Mouse (Mus musculus) neural tube, embryonic 14.5 days (tissue): ENCODE results near the gene Spata1. TPM values are rescaled to one million over a fixed set of nuclear protein-coding genes. Genes with fewer than 3 reads are reported as not detected.

Experiments
- ATAC-seq: fragments of 200-750 bp; cut with Nextera tagmentation; 2 replicates; pipeline ENCODE4 v1.8.0; 2017; ENCODE audit warnings: low read depth, mild to moderate bottlenecking, moderate TSS enrichment, moderate library complexity
- H3K27ac ChIP-seq: fragments of 300-500 bp; sonication (generic); 2 replicates; pipeline ENCODE4 v1.5.1; 2014; ENCODE audit warnings: low read depth, mild to moderate bottlenecking, control low read depth, low read length, moderate library complexity, mixed read lengths
- H3K27me3 ChIP-seq: fragments of 300-500 bp; sonication (generic); 2 replicates; pipeline ENCODE4 v1.6.1; 2014; ENCODE audit warnings: low read length; ENCODE audit not compliant: control insufficient read depth, insufficient read depth
- H3K36me3 ChIP-seq: fragments of 300-500 bp; sonication (generic); 2 replicates; pipeline ENCODE4 v1.6.1; 2014; ENCODE audit warnings: low read length, mixed read lengths; ENCODE audit not compliant: control insufficient read depth, insufficient read depth
- H3K4me1 ChIP-seq: fragments of 300-500 bp; sonication (generic); 2 replicates; pipeline ENCODE4 v1.6.1; 2014; ENCODE audit warnings: low read length; ENCODE audit not compliant: control insufficient read depth, insufficient read depth
- H3K4me2 ChIP-seq: fragments of 300-500 bp; sonication (generic); 2 replicates; pipeline ENCODE4 v1.6.1; 2014; ENCODE audit warnings: mild to moderate bottlenecking, low read depth, low read length, control low read depth
- H3K4me3 ChIP-seq: fragments of 300-500 bp; sonication (generic); 2 replicates; pipeline ENCODE4 v1.5.1; 2014; ENCODE audit warnings: low read depth, low read length, control low read depth, mixed read lengths
- H3K9ac ChIP-seq: fragments of 300-500 bp; sonication (generic); replicated peaks from 2 replicates; pipeline ENCODE4 v1.6.1; 2014; ENCODE audit warnings: low read depth, mild to moderate bottlenecking, control low read depth, low read length, mixed read lengths
- H3K9me3 ChIP-seq: fragments of 300-500 bp; sonication (generic); 2 replicates; pipeline ENCODE4 v1.6.1; 2016; ENCODE audit warnings: low read length; ENCODE audit not compliant: control insufficient read depth
- WGBS: fragments of 180-500 bp; shearing (Covaris S2); extraction: QIAGEN DNeasy Blood & Tissue Kit; methylation state at CpG from one replicate; pipeline ENCODE4 v1.1.7; 2014; 5-methylcytosine and 5-hydroxymethylcytosine counted together
- polyA plus RNA-seq: library from polyadenylated mRNA; unstranded; fragments of >200 nt; fragmentation: Nextera tagmentation; extraction: Ambion mirVana; gene quantifications from 2 replicates; pipeline ENCODE4 v1.2.1, GENCODE M21; 2014

Spata1 gene
- polyA plus RNA-seq, 1 experiment from 2014 or later = 6.2 TPM

- Histone ChIP-seq H3K9ac (no peak overlapping the region), H3K36me3 (no peaks in the 10 kb centered on the region), H3K27me3 (no peaks in the 10 kb centered on the region), H3K4me1 (no peaks in the 10 kb centered on the region), H3K9me3 (no peaks in the 10 kb centered on the region), H3K4me3 (no peak overlapping the region), H3K27ac (no peak overlapping the region), H3K4me2 (no peak overlapping the region)
- ATAC-seq = no peak
Measured at GRCm38 (mm10) chr3:146473741-146474140, 25.8 kb downstream of the Spata1 start.

- 65% methylated on average over 4 of the region's 4 CpGs for WGBS
- Histone ChIP-seq H3K4me1 (no peaks in the 10 kb centered on the region), H3K9ac (no peak overlapping the region), H3K4me2 (no peak overlapping the region), H3K4me3 (no peak overlapping the region), H3K27ac (no peak overlapping the region), H3K9me3 (no peaks in the 10 kb centered on the region), H3K27me3 (no peaks in the 10 kb centered on the region), H3K36me3 (no peaks in the 10 kb centered on the region)
- no peak for ATAC-seq
Measured at GRCm38 (mm10) chr3:146472657-146473056, 26.9 kb downstream of the Spata1 start.

DNA sequence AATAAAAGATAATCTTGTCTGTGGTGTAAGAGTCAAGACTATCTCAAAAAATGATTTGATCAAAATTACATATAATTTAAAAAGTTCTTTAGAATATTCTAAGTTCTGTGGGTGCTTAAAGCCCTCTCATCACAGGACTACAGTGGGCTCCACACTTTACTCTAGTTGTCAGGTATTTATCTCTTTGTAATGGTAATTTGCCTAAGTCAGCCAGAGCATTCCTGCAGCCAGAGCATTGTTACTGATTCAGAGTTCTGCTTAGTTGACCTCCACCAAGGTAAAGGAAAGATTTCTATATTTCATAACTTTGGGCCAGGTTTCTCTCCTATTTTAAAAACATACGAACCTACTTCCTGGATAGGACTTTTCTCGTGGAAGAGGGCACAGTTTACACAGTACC lies 30.3 kb downstream of the Spata1 start:
- Histone ChIP-seq H3K4me2 (no peak overlapping the region), H3K27me3 (no peaks in the 10 kb centered on the region), H3K9ac (no peak overlapping the region), H3K27ac (no peak overlapping the region), H3K4me3 (no peak overlapping the region), H3K36me3 (no peaks in the 10 kb centered on the region), H3K9me3 (no peaks in the 10 kb centered on the region), H3K4me1 (no peaks in the 10 kb centered on the region)
- 79% methylated on average over 2 of the region's 2 CpGs for whole genome bisulfite sequencing
- no peak for ATAC-seq

DNA sequence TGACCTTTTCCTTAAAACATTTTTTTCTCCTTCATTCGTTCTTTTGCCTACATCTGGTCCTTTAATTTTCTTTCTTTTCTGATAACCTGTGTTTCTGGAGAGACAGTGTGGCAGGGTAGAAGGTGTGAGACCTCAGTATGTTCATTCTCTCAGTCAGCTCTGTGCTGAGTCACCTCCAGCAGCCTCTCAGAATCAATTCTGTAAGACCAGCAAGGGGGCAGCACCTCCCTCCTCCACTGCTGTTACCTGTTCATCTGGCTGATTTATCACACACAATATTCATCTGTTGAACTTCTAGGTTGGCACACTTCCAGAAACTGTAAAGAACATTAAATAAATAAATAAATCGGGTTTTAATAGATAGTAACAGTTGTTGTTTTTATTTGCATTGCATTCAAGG lies 36.6 kb downstream of the Spata1 start:
- Histone ChIP-seq H3K27me3 (no peaks in the 10 kb centered on the region), H3K4me1 (no peaks in the 10 kb centered on the region), H3K36me3 (no peaks in the 10 kb centered on the region), H3K9ac (no peak overlapping the region), H3K4me2 (no peak overlapping the region), H3K4me3 (no peak overlapping the region), H3K27ac (no peak overlapping the region), H3K9me3 (no peaks in the 10 kb centered on the region)
- ATAC-seq = no peak
- 71% methylated on average over 2 of the region's 2 CpGs for WGBS

DNA sequence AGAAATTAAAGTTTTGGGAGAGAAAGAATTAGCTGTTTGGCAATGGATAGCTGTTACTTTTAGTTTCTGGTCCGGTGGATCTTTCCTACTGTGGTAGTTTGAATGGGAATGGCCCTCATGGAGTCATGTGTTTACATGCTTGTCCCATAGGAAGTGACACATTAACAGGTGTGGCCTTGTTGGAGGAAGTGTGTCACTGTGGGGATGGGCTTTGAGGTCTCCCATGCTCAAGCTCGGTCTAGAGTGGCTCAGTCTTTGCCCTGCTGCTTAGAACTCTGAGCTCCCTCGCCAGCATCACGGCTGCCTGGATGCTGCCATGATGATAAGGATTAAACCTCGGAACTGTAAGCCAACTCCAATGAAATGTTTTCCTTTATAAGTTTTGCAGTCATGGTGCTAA lies 48.2 kb downstream of the Spata1 start:
- no peaks in the 10 kb centered on the region for H3K9me3 ChIP-seq
- H3K9ac ChIP-seq = no peak overlapping the region
- H3K4me2 ChIP-seq = no peak overlapping the region; the same call in 1 of the 2 replicates
- WGBS = 85% methylated on average over 5 of the region's 5 CpGs
- no peak overlapping the region for H3K4me3 ChIP-seq
- H3K27me3 ChIP-seq = no peaks in the 10 kb centered on the region
- H3K4me1 ChIP-seq = no peaks in the 10 kb centered on the region
- 0 out of 2 replicates have a peak, but pooled peaks cover 3% of the 10 kb centered on the region for H3K36me3 ChIP-seq
- no peak overlapping the region for H3K27ac ChIP-seq
- ATAC-seq = no peak

GRCm38 (mm10) chr3:146450371-146450841 lies 49.1 kb downstream of the Spata1 start:
- Histone ChIP-seq H3K36me3 (0 out of 2 replicates have a peak, but pooled peaks cover 3% of the 10 kb centered on the region), H3K27ac (peak overlapping the region; percentile 49), H3K4me1 (no peaks in the 10 kb centered on the region), H3K9ac (peak overlapping the region; percentile 55), H3K27me3 (no peaks in the 10 kb centered on the region), H3K4me2 (peak overlapping the region; percentile 61), H3K9me3 (no peaks in the 10 kb centered on the region), H3K4me3 (peak overlapping the region; percentile 43)
- WGBS = under 1% methylated on average over 29 of the region's 29 CpGs
- peak; percentile 98 for ATAC-seq

GRCm38 (mm10) chr3:146449745-146450250 lies 49.8 kb downstream of the Spata1 start, which contains the start of gene Ctbs:
Ctbs (plus strand) TSS chr3:146449795.
- peak within 1 kb of the TSS; percentile 43 for H3K4me3 ChIP-seq
- H3K27ac ChIP-seq = peak within 1 kb of the TSS; percentile 49
- no peaks in the 10 kb centered on the region for H3K9me3 ChIP-seq
- 54% methylated on average over 9 of the region's 9 CpGs for WGBS
- H3K4me1 ChIP-seq = no peaks in the 10 kb centered on the region
- ATAC-seq = peak; percentile 28
- H3K36me3 ChIP-seq = no peaks in the 10 kb centered on the region
- H3K9ac ChIP-seq = peak within 1 kb of the TSS; percentile 55
- no peaks in the 10 kb centered on the region for H3K27me3 ChIP-seq
- peak within 1 kb of the TSS; percentile 61 for H3K4me2 ChIP-seq

- WGBS = 65% methylated on average over 6 of the region's 6 CpGs
- H3K4me3 ChIP-seq = no peak overlapping the region
- no peak for ATAC-seq
- no peak overlapping the region for H3K9ac ChIP-seq
- H3K9me3 ChIP-seq = no peaks in the 10 kb centered on the region
- H3K4me1 ChIP-seq = no peaks in the 10 kb centered on the region
- no peak overlapping the region for H3K4me2 ChIP-seq
- no peaks in the 10 kb centered on the region for H3K27me3 ChIP-seq
- H3K36me3 ChIP-seq = no peaks in the 10 kb centered on the region
- no peak overlapping the region for H3K27ac ChIP-seq
Measured at GRCm38 (mm10) chr3:146448969-146449368, 50.6 kb downstream of the Spata1 start.

GRCm38 (mm10) chr3:146448372-146448771 lies 51.2 kb downstream of the Spata1 start:
- WGBS = 94% methylated on average over 10 of the region's 10 CpGs
- Histone ChIP-seq H3K4me3 (no peak overlapping the region), H3K36me3 (no peaks in the 10 kb centered on the region), H3K9ac (no peak overlapping the region), H3K27me3 (no peaks in the 10 kb centered on the region), H3K27ac (no peak overlapping the region), H3K9me3 (no peaks in the 10 kb centered on the region), H3K4me1 (no peaks in the 10 kb centered on the region), H3K4me2 (no peak overlapping the region)
- ATAC-seq = no peak
